Mouse (Mus musculus): Measurements from ENCODE around the gene Lad1. TPM values are rescaled to one million over a fixed set of nuclear protein-coding genes. Genes with fewer than 3 reads are reported as not detected.

The Lad1 gene
- 12.1 and 19.5 TPM in 2 replicates for polyA plus RNA-seq (2014; fragmentation: Nextera tagmentation; extraction: Ambion mirVana)

- peak within 1 kb of the TSS; percentile 48 for H3K4me3 ChIP-seq (ENCODE audit: low read length)
- H3K36me3 ChIP-seq (ENCODE audit: control insufficient read depth, insufficient read depth, low read length), result no peaks in the 10 kb centered on the region
- H3K9me3 ChIP-seq (ENCODE audit: control insufficient read depth, low read length), result no peaks in the 10 kb centered on the region
- no peak within 1 kb of the TSS for H3K27ac ChIP-seq (ENCODE audit: low read depth, low read length)
- H3K4me2 ChIP-seq (replicated peaks; ENCODE audit: low read depth, low read length), result peak within 1 kb of the TSS; percentile 92
- peak; percentile 63 for ATAC-seq (ENCODE audit: low FRiP score, low TSS enrichment)
- under 1% methylated on average over 62 of the region's 63 CpGs for WGBS
- H3K9ac ChIP-seq (ENCODE audit: low read depth, low read length), result peak within 1 kb of the TSS; percentile 72
- H3K27me3 ChIP-seq (ENCODE audit: control insufficient read depth, insufficient read depth, low read length), result peaks cover 20% of the 10 kb centered on the region
- H3K4me1 ChIP-seq (ENCODE audit: control insufficient read depth, insufficient read depth, low read length), result peaks cover 7% of the 10 kb centered on the region; the same call in 1 of the 2 replicates
Observed at GRCm38 (mm10) chr1:135818481-135819086, at the start of gene Lad1. Lad1 (plus strand) TSS chr1:135818598.

GRCm38 (mm10) chr1:135770237-135770636 lies 48.2 kb upstream of the Lad1 start:
- WGBS, result 59% methylated on average over 7 of the region's 7 CpGs
- H3K9me3 ChIP-seq (ENCODE audit: control insufficient read depth, low read length), result no peaks in the 10 kb centered on the region
- no peaks in the 10 kb centered on the region for H3K27me3 ChIP-seq (ENCODE audit: control insufficient read depth, insufficient read depth, low read length)
- H3K9ac ChIP-seq (ENCODE audit: low read depth, low read length), result no peak overlapping the region
- ATAC-seq (ENCODE audit: low FRiP score, low TSS enrichment), result no peak
- peaks cover 48% of the 10 kb centered on the region for H3K4me1 ChIP-seq (ENCODE audit: control insufficient read depth, insufficient read depth, low read length)
- H3K27ac ChIP-seq (ENCODE audit: low read depth, low read length), result no peak overlapping the region
- H3K4me3 ChIP-seq (ENCODE audit: low read length), result no peak overlapping the region
- H3K4me2 ChIP-seq (replicated peaks; ENCODE audit: low read depth, low read length), result no peak overlapping the region
- H3K36me3 ChIP-seq (ENCODE audit: control insufficient read depth, insufficient read depth, low read length), result peaks cover 22% of the 10 kb centered on the region; the same call in 1 of the 2 replicates

- Histone ChIP-seq H3K4me3 (ENCODE audit: low read length) (no peak overlapping the region), H3K27ac (ENCODE audit: low read depth, low read length) (no peak overlapping the region; the same call in 1 of the 2 replicates)
Observed at GRCm38 (mm10) chr1:135770896-135771572, 47.4 kb upstream of the Lad1 start.

GRCm38 (mm10) chr1:135771573-135771970 lies 46.8 kb upstream of the Lad1 start:
- WGBS, result 50% methylated on average over 8 of the region's 8 CpGs
- Histone ChIP-seq H3K9me3 (ENCODE audit: control insufficient read depth, low read length) (no peaks in the 10 kb centered on the region), H3K9ac (ENCODE audit: low read depth, low read length) (no peak overlapping the region), H3K4me2 (replicated peaks; ENCODE audit: low read depth, low read length) (no peak overlapping the region), H3K27me3 (ENCODE audit: control insufficient read depth, insufficient read depth, low read length) (no peaks in the 10 kb centered on the region), H3K4me1 (ENCODE audit: control insufficient read depth, insufficient read depth, low read length) (peaks cover 50% of the 10 kb centered on the region), H3K36me3 (ENCODE audit: control insufficient read depth, insufficient read depth, low read length) (peaks cover 22% of the 10 kb centered on the region; the same call in 1 of the 2 replicates), H3K4me3 (ENCODE audit: low read length) (no peak overlapping the region), H3K27ac (ENCODE audit: low read depth, low read length) (no peak overlapping the region)
- ATAC-seq (ENCODE audit: low FRiP score, low TSS enrichment), result no peak

More at GRCm38 (mm10) chr1:135770896-135771572, 47.4 kb upstream of the Lad1 start:
- ATAC-seq (ENCODE audit: low FRiP score, low TSS enrichment), result no peak
- Histone ChIP-seq H3K9me3 (ENCODE audit: control insufficient read depth, low read length) (no peaks in the 10 kb centered on the region), H3K4me2 (replicated peaks; ENCODE audit: low read depth, low read length) (no peak overlapping the region), H3K9ac (ENCODE audit: low read depth, low read length) (no peak overlapping the region; the same call in 1 of the 2 replicates), H3K4me1 (ENCODE audit: control insufficient read depth, insufficient read depth, low read length) (peaks cover 44% of the 10 kb centered on the region), H3K27me3 (ENCODE audit: control insufficient read depth, insufficient read depth, low read length) (no peaks in the 10 kb centered on the region), H3K36me3 (ENCODE audit: control insufficient read depth, insufficient read depth, low read length) (peaks cover 22% of the 10 kb centered on the region; the same call in 1 of the 2 replicates)
- 52% methylated on average over 12 of the region's 12 CpGs for WGBS

- no peaks in the 10 kb centered on the region for H3K36me3 ChIP-seq (ENCODE audit: control insufficient read depth, insufficient read depth, low read length)
- no peaks in the 10 kb centered on the region for H3K9me3 ChIP-seq (ENCODE audit: control insufficient read depth, low read length)
- H3K4me1 ChIP-seq (ENCODE audit: control insufficient read depth, insufficient read depth, low read length), result peaks cover 37% of the 10 kb centered on the region
- ATAC-seq (ENCODE audit: low FRiP score, low TSS enrichment), result no peak
- H3K27me3 ChIP-seq (ENCODE audit: control insufficient read depth, insufficient read depth, low read length), result no peaks in the 10 kb centered on the region
- no peak overlapping the region for H3K9ac ChIP-seq (ENCODE audit: low read depth, low read length)
- H3K4me3 ChIP-seq (ENCODE audit: low read length), result no peak overlapping the region
- peak overlapping the region; percentile 32; the same call in 1 of the 2 replicates for H3K27ac ChIP-seq (ENCODE audit: low read depth, low read length)
- H3K4me2 ChIP-seq (replicated peaks; ENCODE audit: low read depth, low read length), result no peak overlapping the region
Observed at GRCm38 (mm10) chr1:135776596-135776995, 41.8 kb upstream of the Lad1 start.

- Histone ChIP-seq H3K4me1 (ENCODE audit: control insufficient read depth, insufficient read depth, low read length) (peaks cover 36% of the 10 kb centered on the region), H3K27me3 (ENCODE audit: control insufficient read depth, insufficient read depth, low read length) (no peaks in the 10 kb centered on the region), H3K4me2 (replicated peaks; ENCODE audit: low read depth, low read length) (no peak overlapping the region), H3K9ac (ENCODE audit: low read depth, low read length) (no peak overlapping the region), H3K9me3 (ENCODE audit: control insufficient read depth, low read length) (no peaks in the 10 kb centered on the region), H3K27ac (ENCODE audit: low read depth, low read length) (no peak overlapping the region), H3K36me3 (ENCODE audit: control insufficient read depth, insufficient read depth, low read length) (no peaks in the 10 kb centered on the region), H3K4me3 (ENCODE audit: low read length) (no peak overlapping the region)
- WGBS, result 88% methylated on average over 1 of the region's 1 CpGs
- no peak for ATAC-seq (ENCODE audit: low FRiP score, low TSS enrichment)
Observed at GRCm38 (mm10) chr1:135777046-135777445, 41.4 kb upstream of the Lad1 start.

GRCm38 (mm10) chr1:135778780-135779535 lies 39.4 kb upstream of the Lad1 start, which contains the start of gene Tnni1:
Tnni1 (plus strand) TSS chr1:135779434.
- H3K9me3 ChIP-seq (ENCODE audit: control insufficient read depth, low read length), result no peaks in the 10 kb centered on the region
- peaks cover 36% of the 10 kb centered on the region for H3K4me1 ChIP-seq (ENCODE audit: control insufficient read depth, insufficient read depth, low read length)
- H3K27ac ChIP-seq (ENCODE audit: low read depth, low read length), result peak within 1 kb of the TSS; percentile 79
- WGBS, result 14% methylated on average over 22 of the region's 22 CpGs
- peak within 1 kb of the TSS; percentile 32 for H3K9ac ChIP-seq (ENCODE audit: low read depth, low read length)
- ATAC-seq (ENCODE audit: low FRiP score, low TSS enrichment), result peak; percentile 91
- H3K36me3 ChIP-seq (ENCODE audit: control insufficient read depth, insufficient read depth, low read length), result no peaks in the 10 kb centered on the region
- peak within 1 kb of the TSS; percentile 20 for H3K4me2 ChIP-seq (replicated peaks; ENCODE audit: low read depth, low read length)
- H3K27me3 ChIP-seq (ENCODE audit: control insufficient read depth, insufficient read depth, low read length), result no peaks in the 10 kb centered on the region
- no peak within 1 kb of the TSS for H3K4me3 ChIP-seq (ENCODE audit: low read length)

GRCm38 (mm10) chr1:135780649-135781048 lies 37.7 kb upstream of the Lad1 start:
- no peak overlapping the region for H3K4me3 ChIP-seq (ENCODE audit: low read length)
- H3K9me3 ChIP-seq (ENCODE audit: control insufficient read depth, low read length), result no peaks in the 10 kb centered on the region
- no peaks in the 10 kb centered on the region for H3K27me3 ChIP-seq (ENCODE audit: control insufficient read depth, insufficient read depth, low read length)
- no peak overlapping the region for H3K9ac ChIP-seq (ENCODE audit: low read depth, low read length)
- no peaks in the 10 kb centered on the region for H3K36me3 ChIP-seq (ENCODE audit: control insufficient read depth, insufficient read depth, low read length)
- H3K27ac ChIP-seq (ENCODE audit: low read depth, low read length), result 0 out of 2 replicates have a peak overlapping the region, but pooled peaks have one; percentile 38
- WGBS, result 18% methylated on average over 4 of the region's 4 CpGs
- ATAC-seq (ENCODE audit: low FRiP score, low TSS enrichment), result no peak
- H3K4me1 ChIP-seq (ENCODE audit: control insufficient read depth, insufficient read depth, low read length), result peaks cover 36% of the 10 kb centered on the region
- H3K4me2 ChIP-seq (replicated peaks; ENCODE audit: low read depth, low read length), result no peak overlapping the region

All from kidney, embryonic 14.5 days (tissue).